Mouse (Mus musculus): ENCODE measurements around the gene Lztr1. TPM values are rescaled to one million over a fixed set of nuclear protein-coding genes. Genes with fewer than 3 reads are reported as not detected.
"Not testable (repeated sequence)": the region's sequence is repeated elsewhere in the genome, so short reads cannot be mapped to it uniquely, and the experiment has no call there.

The Lztr1 gene
- polyA plus RNA-seq, 1 experiment, result 38.0 TPM

- no peak overlapping the region for H3K27ac ChIP-seq (replicated peaks; ENCODE audit: low read depth, low read length)
- H3K4me3 ChIP-seq (ENCODE audit: insufficient read depth, low read depth, low read length), result no peak overlapping the region
- H3K4me1 ChIP-seq (ENCODE audit: control insufficient read depth, insufficient read depth, insufficient read length, low read length), result peaks cover 8% of the 10 kb centered on the region; the same call in 1 of the 2 replicates
Observed at GRCm38 (mm10) chr16:17527606-17528005, 19.1 kb downstream of the Lztr1 start.

- no peak overlapping the region for H3K27ac ChIP-seq (replicated peaks; ENCODE audit: low read depth, low read length)
- no peak overlapping the region for H3K4me3 ChIP-seq (ENCODE audit: insufficient read depth, low read depth, low read length)
- peaks cover 8% of the 10 kb centered on the region; the same call in 1 of the 2 replicates for H3K4me1 ChIP-seq (ENCODE audit: control insufficient read depth, insufficient read depth, insufficient read length, low read length)
Observed at GRCm38 (mm10) chr16:17528276-17528675, 19.8 kb downstream of the Lztr1 start.

GRCm38 (mm10) chr16:17529981-17530586, 21.6 kb downstream of the Lztr1 start:
- Histone ChIP-seq H3K4me1 (ENCODE audit: control insufficient read depth, insufficient read depth, insufficient read length, low read length) (peaks cover 8% of the 10 kb centered on the region; the same call in 1 of the 2 replicates), H3K27ac (replicated peaks; ENCODE audit: low read depth, low read length) (peak overlapping the region; percentile 50), H3K4me3 (ENCODE audit: insufficient read depth, low read depth, low read length) (peak overlapping the region; percentile 71)

- Histone ChIP-seq H3K4me3 (ENCODE audit: insufficient read depth, low read depth, low read length) (peak within 1 kb of the TSS; percentile 71), H3K4me1 (ENCODE audit: control insufficient read depth, insufficient read depth, insufficient read length, low read length) (peaks cover 8% of the 10 kb centered on the region; the same call in 1 of the 2 replicates), H3K27ac (replicated peaks; ENCODE audit: low read depth, low read length) (peak within 1 kb of the TSS; percentile 61)
Observed at GRCm38 (mm10) chr16:17530640-17531288, 22.3 kb downstream of the Lztr1 start, which contains the start of gene Thap7. Gene Thap7 (minus strand): TSS chr16:17531136.

GRCm38 (mm10) chr16:17532271-17532670, 23.8 kb downstream of the Lztr1 start:
- H3K27ac ChIP-seq (replicated peaks; ENCODE audit: low read depth, low read length), result no peak overlapping the region
- H3K4me1 ChIP-seq (ENCODE audit: control insufficient read depth, insufficient read depth, insufficient read length, low read length), result peaks cover 8% of the 10 kb centered on the region; the same call in 1 of the 2 replicates
- H3K4me3 ChIP-seq (ENCODE audit: insufficient read depth, low read depth, low read length), result no peak overlapping the region

- no peak overlapping the region for H3K27ac ChIP-seq (replicated peaks; ENCODE audit: low read depth, low read length)
- peaks cover 8% of the 10 kb centered on the region; the same call in 1 of the 2 replicates for H3K4me1 ChIP-seq (ENCODE audit: control insufficient read depth, insufficient read depth, insufficient read length, low read length)
- H3K4me3 ChIP-seq (ENCODE audit: insufficient read depth, low read depth, low read length), result no peak overlapping the region
Observed at GRCm38 (mm10) chr16:17532676-17533329, 24.3 kb downstream of the Lztr1 start.

- Histone ChIP-seq H3K4me1 (ENCODE audit: control insufficient read depth, insufficient read depth, insufficient read length, low read length) (peaks cover 3% of the 10 kb centered on the region; the same call in 1 of the 2 replicates), H3K27ac (replicated peaks; ENCODE audit: low read depth, low read length) (no peak overlapping the region), H3K4me3 (ENCODE audit: insufficient read depth, low read depth, low read length) (no peak overlapping the region)
Observed at GRCm38 (mm10) chr16:17536584-17536983, 28.1 kb downstream of the Lztr1 start.

GRCm38 (mm10) chr16:17542632-17543031, 34.1 kb downstream of the Lztr1 start:
- H3K4me3 ChIP-seq (ENCODE audit: insufficient read depth, low read depth, low read length), result no peak overlapping the region
- H3K27ac ChIP-seq (replicated peaks; ENCODE audit: low read depth, low read length), result no peak overlapping the region
- no peaks in the 10 kb centered on the region for H3K4me1 ChIP-seq (ENCODE audit: control insufficient read depth, insufficient read depth, insufficient read length, low read length)

- no peak overlapping the region for H3K4me3 ChIP-seq (ENCODE audit: insufficient read depth, low read depth, low read length)
- H3K27ac ChIP-seq (replicated peaks; ENCODE audit: low read depth, low read length), result no peak overlapping the region
- H3K4me1 ChIP-seq (ENCODE audit: control insufficient read depth, insufficient read depth, insufficient read length, low read length), result no peaks in the 10 kb centered on the region
Observed at GRCm38 (mm10) chr16:17552837-17553236, 44.3 kb downstream of the Lztr1 start.

- Histone ChIP-seq H3K27ac (replicated peaks; ENCODE audit: low read depth, low read length) (no peak overlapping the region), H3K4me1 (ENCODE audit: control insufficient read depth, insufficient read depth, insufficient read length, low read length) (no peaks in the 10 kb centered on the region), H3K4me3 (ENCODE audit: insufficient read depth, low read depth, low read length) (peak overlapping the region; percentile 36)
Observed at GRCm38 (mm10) chr16:17553910-17554685, 45.6 kb downstream of the Lztr1 start.

GRCm38 (mm10) chr16:17554702-17555101, 46.2 kb downstream of the Lztr1 start:
- not testable (repeated sequence) for H3K27ac ChIP-seq (replicated peaks; ENCODE audit: low read depth, low read length); H3K4me3 ChIP-seq (ENCODE audit: insufficient read depth, low read depth, low read length); H3K4me1 ChIP-seq (ENCODE audit: control insufficient read depth, insufficient read depth, insufficient read length, low read length)

- Histone ChIP-seq H3K4me1 (ENCODE audit: control insufficient read depth, insufficient read depth, insufficient read length, low read length) (no peaks in the 10 kb centered on the region), H3K4me3 (ENCODE audit: insufficient read depth, low read depth, low read length) (no peak overlapping the region), H3K27ac (replicated peaks; ENCODE audit: low read depth, low read length) (no peak overlapping the region)
Observed at GRCm38 (mm10) chr16:17556180-17556579, 47.7 kb downstream of the Lztr1 start.

- Histone ChIP-seq H3K4me1 (ENCODE audit: control insufficient read depth, insufficient read depth, insufficient read length, low read length) (no peaks in the 10 kb centered on the region), H3K27ac (replicated peaks; ENCODE audit: low read depth, low read length) (no peak overlapping the region), H3K4me3 (ENCODE audit: insufficient read depth, low read depth, low read length) (no peak overlapping the region)
Observed at GRCm38 (mm10) chr16:17556907-17557306, 48.4 kb downstream of the Lztr1 start.

- no peak overlapping the region for H3K27ac ChIP-seq (replicated peaks; ENCODE audit: low read depth, low read length)
- no peaks in the 10 kb centered on the region for H3K4me1 ChIP-seq (ENCODE audit: control insufficient read depth, insufficient read depth, insufficient read length, low read length)
- H3K4me3 ChIP-seq (ENCODE audit: insufficient read depth, low read depth, low read length), result no peak overlapping the region
Observed at GRCm38 (mm10) chr16:17557947-17558480, 49.5 kb downstream of the Lztr1 start.

GRCm38 (mm10) chr16:17558811-17559210, 50.3 kb downstream of the Lztr1 start:
- Histone ChIP-seq H3K4me1 (ENCODE audit: control insufficient read depth, insufficient read depth, insufficient read length, low read length) (no peaks in the 10 kb centered on the region), H3K27ac (replicated peaks; ENCODE audit: low read depth, low read length) (no peak overlapping the region), H3K4me3 (ENCODE audit: insufficient read depth, low read depth, low read length) (no peak overlapping the region)
